Mouse (Mus musculus) retina, adult 2 months (tissue): ENCODE data around the gene Calhm3.
A peak's percentile ranks its signal among the peaks of the same experiment; 100 is the strongest.

Source experiments
- DNase-seq: peaks from one replicate; pipeline ENCODE4 v3.0.0-alpha.2; 2012; ENCODE audit warnings: low read depth, low spot score

Gene Calhm3

GRCm38 (mm10) chr19:47157664-47158063, at the start of gene Calhm3:
Gene Calhm3 (minus strand): TSS chr19:47157764.
- DNase-seq = no peak

- no peak for DNase-seq
Observed at GRCm38 (mm10) chr19:47206126-47206525, 48.6 kb upstream of the Calhm3 start.

- peak; percentile 62 for DNase-seq
Observed at GRCm38 (mm10) chr19:47204653-47205052, 47.1 kb upstream of the Calhm3 start.

GRCm38 (mm10) chr19:47203042-47203441, 45.5 kb upstream of the Calhm3 start:
- DNase-seq = no peak

GRCm38 (mm10) chr19:47202429-47202828, 44.9 kb upstream of the Calhm3 start:
- no peak for DNase-seq

GRCm38 (mm10) chr19:47201972-47202371, 44.4 kb upstream of the Calhm3 start:
- DNase-seq = no peak

GRCm38 (mm10) chr19:47198671-47199350, 41.2 kb upstream of the Calhm3 start:
- no peak for DNase-seq

GRCm38 (mm10) chr19:47192158-47192557, 34.6 kb upstream of the Calhm3 start:
- no peak for DNase-seq

GRCm38 (mm10) chr19:47188515-47189128, 31.1 kb upstream of the Calhm3 start:
- no peak for DNase-seq

- DNase-seq = no peak
Observed at GRCm38 (mm10) chr19:47186514-47187275, 29.1 kb upstream of the Calhm3 start.

GRCm38 (mm10) chr19:47184736-47185135, 27.2 kb upstream of the Calhm3 start:
- DNase-seq = no peak

GRCm38 (mm10) chr19:47184221-47184620, 26.7 kb upstream of the Calhm3 start:
- no peak for DNase-seq

GRCm38 (mm10) chr19:47180011-47180410, 22.4 kb upstream of the Calhm3 start:
- DNase-seq = no peak

GRCm38 (mm10) chr19:47179272-47179809, 21.8 kb upstream of the Calhm3 start:
- no peak for DNase-seq

GRCm38 (mm10) chr19:47178431-47179271, 21.1 kb upstream of the Calhm3 start, which contains the start of gene Neurl1a:
Gene Neurl1a (plus strand): TSS chr19:47178820.
- no peak for DNase-seq

- DNase-seq = no peak
Observed at GRCm38 (mm10) chr19:47178001-47178400, 20.4 kb upstream of the Calhm3 start.

- no peak for DNase-seq
Observed at GRCm38 (mm10) chr19:47176916-47177505, 19.4 kb upstream of the Calhm3 start.

- DNase-seq = no peak
Observed at GRCm38 (mm10) chr19:47175472-47175871, 17.9 kb upstream of the Calhm3 start.

GRCm38 (mm10) chr19:47174515-47174914, 17.0 kb upstream of the Calhm3 start:
- no peak for DNase-seq

GRCm38 (mm10) chr19:47168793-47169412, 11.3 kb upstream of the Calhm3 start:
- DNase-seq = no peak
